Mouse (Mus musculus) embryonic facial prominence, embryonic 11.5 days (tissue): ENCODE measurements at regions not wholly inside any gene's neighbourhood (a gene's known extent, or its start where the extent isn't known, plus 50 kb on each side); places are given as distances from the start of the nearest gene placed in this dataset.

Experiments used
- ATAC-seq: fragments of 200-750 bp; cut with Nextera tagmentation; replicated peaks from 2 replicates; pipeline ENCODE4 v1.8.0; 2017; ENCODE audit warnings: low read depth; ENCODE audit not compliant: insufficient number of reproducible peaks, low FRiP score, low TSS enrichment
- DNase-seq: peaks from one replicate; pipeline ENCODE4 v3.0.0-alpha.2; 2015; ENCODE audit warnings: low spot score
- H3K27ac ChIP-seq: fragments of 300-500 bp; sonication (generic); replicated peaks from 2 replicates; pipeline ENCODE4 v1.5.1; 2014; ENCODE audit warnings: mild to moderate bottlenecking, low read depth, low read length, control low read depth
- H3K27me3 ChIP-seq: fragments of 300-500 bp; sonication (generic); 2 replicates; pipeline ENCODE4 v1.6.1; 2014; ENCODE audit warnings: mild to moderate bottlenecking, low read length, moderate library complexity, mixed read lengths; ENCODE audit not compliant: control insufficient read depth, insufficient read depth
- H3K36me3 ChIP-seq: fragments of 300-500 bp; sonication (generic); replicated peaks from 2 replicates; pipeline ENCODE4 v1.6.1; 2014; ENCODE audit warnings: low read depth, mild to moderate bottlenecking, low read length, moderate library complexity, mixed read lengths; ENCODE audit not compliant: control insufficient read depth, insufficient read depth
- H3K4me1 ChIP-seq: fragments of 300-500 bp; sonication (generic); 2 replicates; pipeline ENCODE4 v1.6.1; 2014; ENCODE audit warnings: low read length, mixed read lengths; ENCODE audit not compliant: control insufficient read depth, insufficient read depth
- H3K4me2 ChIP-seq: fragments of 300-500 bp; sonication (generic); 2 replicates; pipeline ENCODE4 v1.6.1; 2014; ENCODE audit warnings: low read depth, mild to moderate bottlenecking, control low read depth, low read length, moderate library complexity
- H3K4me3 ChIP-seq: fragments of 300-500 bp; sonication (generic); 2 replicates; pipeline ENCODE4 v1.5.1; 2014; ENCODE audit warnings: low read depth, low read length, control low read depth
- H3K9ac ChIP-seq: fragments of 300-500 bp; sonication (generic); replicated peaks from 2 replicates; pipeline ENCODE4 v1.6.1; 2014; ENCODE audit warnings: mild to moderate bottlenecking, control low read depth, low read length
- H3K9me3 ChIP-seq: fragments of 300-500 bp; sonication (generic); replicated peaks from 2 replicates; pipeline ENCODE4 v1.6.1; 2016; ENCODE audit warnings: mild to moderate bottlenecking, low read length, inconsistent platforms, mixed read lengths; ENCODE audit not compliant: control insufficient read depth
- WGBS: fragments of 180-500 bp; shearing (Covaris S2); extraction: QIAGEN DNeasy Blood & Tissue Kit; methylation state at CpG from one replicate; pipeline ENCODE4 v1.1.7; 2014; 5-methylcytosine and 5-hydroxymethylcytosine counted together

GRCm38 (mm10) chr16:76232680-76233079 is 140.9 kb downstream of the Nrip1 start:
- Histone ChIP-seq H3K4me1 (no peaks in the 10 kb centered on the region), H3K36me3 (no peaks in the 10 kb centered on the region), H3K4me3 (no peak overlapping the region), H3K9ac (no peak overlapping the region), H3K4me2 (no peak overlapping the region), H3K27me3 (no peaks in the 10 kb centered on the region), H3K27ac (no peak overlapping the region), H3K9me3 (no peaks in the 10 kb centered on the region)
- DNase-seq, result no peak
- 79% methylated on average over 4 of the region's 4 CpGs for WGBS
- ATAC-seq, result no peak

DNA sequence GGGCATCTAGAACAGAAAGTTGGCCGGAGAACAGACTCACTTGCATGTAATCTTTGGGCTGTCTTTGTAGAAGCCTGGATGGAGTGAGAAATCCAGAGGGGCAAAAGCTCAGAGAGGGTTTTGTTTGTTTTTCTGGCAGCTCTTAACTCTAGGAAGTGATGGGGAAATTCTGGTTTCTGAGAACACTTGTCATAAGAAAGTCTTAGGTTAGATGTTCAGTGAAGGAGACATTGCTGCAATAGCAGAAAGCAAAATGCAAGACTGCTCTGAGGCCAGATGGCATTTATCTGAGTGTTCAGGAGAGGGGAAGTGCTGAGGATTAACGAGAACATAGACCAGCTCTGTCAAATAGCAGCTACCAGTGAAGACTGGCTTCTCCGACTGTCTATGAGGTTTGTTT is 141.5 kb downstream of the Nrip1 start:
- WGBS, result 48% methylated on average over 3 of the region's 3 CpGs

GRCm38 (mm10) chr16:76230516-76231302 is 142.9 kb downstream of the Nrip1 start:
- ATAC-seq (no peak), DNase-seq (no peak)
- no peak overlapping the region for H3K4me2 ChIP-seq
- H3K36me3 ChIP-seq, result no peaks in the 10 kb centered on the region
- no peak overlapping the region for H3K9ac ChIP-seq
- H3K27ac ChIP-seq, result no peak overlapping the region
- no peaks in the 10 kb centered on the region for H3K27me3 ChIP-seq
- no peaks in the 10 kb centered on the region for H3K9me3 ChIP-seq
- WGBS, result 91% methylated on average over 4 of the region's 4 CpGs
- no peaks in the 10 kb centered on the region for H3K4me1 ChIP-seq
- no peak overlapping the region for H3K4me3 ChIP-seq

More for the DNA sequence above, 141.5 kb downstream of the Nrip1 start:
- Histone ChIP-seq H3K36me3 (no peaks in the 10 kb centered on the region), H3K9ac (no peak overlapping the region), H3K27ac (no peak overlapping the region), H3K9me3 (no peaks in the 10 kb centered on the region), H3K4me1 (no peaks in the 10 kb centered on the region), H3K4me2 (no peak overlapping the region), H3K27me3 (no peaks in the 10 kb centered on the region), H3K4me3 (no peak overlapping the region)
- DNase-seq (no peak), ATAC-seq (no peak)

DNA sequence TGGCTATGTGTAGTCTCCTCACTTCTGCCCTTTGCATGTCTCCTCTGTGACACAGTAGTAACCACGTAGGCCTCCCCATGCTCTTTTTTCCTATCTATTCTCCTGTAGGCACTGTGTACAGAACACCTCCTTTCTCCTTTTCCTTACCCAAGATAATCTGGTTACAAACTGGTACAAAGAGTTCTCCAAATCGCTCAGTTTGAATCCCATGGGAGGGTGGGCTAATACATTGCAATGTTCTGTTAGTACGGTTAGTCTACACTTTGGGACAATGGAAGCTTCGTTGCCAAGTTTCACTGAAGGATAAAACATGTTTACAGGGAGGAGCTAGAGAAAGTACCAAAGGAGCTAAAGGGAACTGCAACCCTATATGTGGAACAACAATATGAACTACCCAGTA is 145.2 kb downstream of the Nrip1 start:
- Histone ChIP-seq H3K9ac (no peak overlapping the region), H3K27me3 (no peaks in the 10 kb centered on the region), H3K4me1 (no peaks in the 10 kb centered on the region), H3K9me3 (no peaks in the 10 kb centered on the region), H3K36me3 (no peaks in the 10 kb centered on the region), H3K4me2 (no peak overlapping the region), H3K27ac (no peak overlapping the region), H3K4me3 (no peak overlapping the region)
- 85% methylated on average over 4 of the region's 4 CpGs for WGBS
- DNase-seq (no peak), ATAC-seq (no peak)

DNA sequence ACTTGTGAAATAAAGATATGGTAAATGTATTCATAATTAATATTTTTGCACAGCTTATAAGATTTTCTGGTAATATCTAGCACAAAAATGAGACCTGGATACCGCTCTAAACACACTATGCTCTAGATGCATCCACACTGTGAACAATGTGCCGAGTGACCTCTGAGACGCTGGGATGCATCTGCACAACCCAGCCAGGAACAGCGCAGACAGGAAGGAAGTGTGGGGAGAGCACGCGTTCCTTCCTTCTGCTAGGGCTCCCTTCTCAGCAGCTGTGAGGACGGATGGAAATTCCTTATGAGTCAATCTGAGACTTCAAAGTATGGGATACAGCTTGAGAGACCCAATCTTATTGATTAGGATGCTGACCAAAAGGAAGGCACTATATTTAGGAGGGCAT is 147.2 kb downstream of the Nrip1 start:
- Histone ChIP-seq H3K9me3 (no peaks in the 10 kb centered on the region), H3K27ac (no peak overlapping the region), H3K4me2 (no peak overlapping the region), H3K9ac (no peak overlapping the region), H3K36me3 (no peaks in the 10 kb centered on the region), H3K4me1 (no peaks in the 10 kb centered on the region), H3K27me3 (no peaks in the 10 kb centered on the region), H3K4me3 (no peak overlapping the region)
- ATAC-seq (no peak), DNase-seq (no peak)
- WGBS, result 56% methylated on average over 7 of the region's 7 CpGs

- Histone ChIP-seq H3K4me1 (no peaks in the 10 kb centered on the region), H3K27ac (no peak overlapping the region), H3K27me3 (no peaks in the 10 kb centered on the region), H3K36me3 (no peaks in the 10 kb centered on the region), H3K4me3 (no peak overlapping the region), H3K9me3 (no peaks in the 10 kb centered on the region), H3K9ac (no peak overlapping the region), H3K4me2 (no peak overlapping the region)
- ATAC-seq (no peak), DNase-seq (no peak)
- whole genome bisulfite sequencing, result 52% methylated on average over 12 of the region's 12 CpGs
Measured at GRCm38 (mm10) chr16:76225587-76226226, 147.9 kb downstream of the Nrip1 start.

DNA sequence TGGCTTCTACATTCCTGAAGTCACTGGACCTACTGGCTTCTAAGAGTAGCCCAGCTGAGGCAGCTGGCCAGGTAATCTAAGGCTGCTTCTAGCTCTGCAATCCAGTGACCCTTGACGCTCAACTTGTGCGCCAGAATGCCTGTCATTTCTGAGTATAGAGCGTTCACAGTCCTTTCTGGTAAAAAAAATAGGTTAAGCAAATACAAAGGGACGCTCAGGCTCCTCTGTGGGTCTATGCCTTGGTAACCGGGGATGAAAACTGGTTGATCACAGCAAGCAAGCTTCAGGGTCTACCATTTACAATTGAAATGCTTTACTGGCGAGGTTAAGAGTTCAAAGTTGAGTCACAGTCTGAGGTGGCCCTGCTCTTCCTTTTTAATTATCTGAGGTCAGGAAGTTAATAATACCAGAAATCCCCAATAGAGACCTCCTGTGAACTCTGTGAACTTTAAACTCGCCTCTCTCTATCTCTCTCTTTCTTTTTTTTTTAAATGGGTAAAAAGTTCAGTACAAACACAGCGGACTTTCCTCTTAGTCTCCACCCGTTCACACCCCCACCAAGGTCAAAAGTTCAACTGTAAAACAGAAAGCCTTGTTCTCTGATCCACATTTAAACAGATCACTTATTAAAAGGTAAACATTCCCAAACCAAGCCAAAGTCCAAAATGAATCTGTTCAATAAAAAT is 148.6 kb downstream of the Nrip1 start:
- no peak overlapping the region for H3K9ac ChIP-seq
- H3K27ac ChIP-seq, result no peak overlapping the region
- no peak overlapping the region for H3K4me3 ChIP-seq
- 12% methylated on average over 9 of the region's 9 CpGs for WGBS
- no peaks in the 10 kb centered on the region for H3K27me3 ChIP-seq
- DNase-seq (peak; percentile 40), ATAC-seq (0 out of 2 replicates have a peak, but pooled peaks have one; percentile 44)
- H3K4me1 ChIP-seq, result no peaks in the 10 kb centered on the region
- H3K4me2 ChIP-seq, result no peak overlapping the region
- H3K36me3 ChIP-seq, result no peaks in the 10 kb centered on the region
- no peaks in the 10 kb centered on the region for H3K9me3 ChIP-seq

- no peak overlapping the region for H3K27ac ChIP-seq
- no peaks in the 10 kb centered on the region for H3K9me3 ChIP-seq
- H3K27me3 ChIP-seq, result no peaks in the 10 kb centered on the region
- DNase-seq (no peak), ATAC-seq (0 out of 2 replicates have a peak, but pooled peaks have one; percentile 52)
- H3K4me3 ChIP-seq, result no peak overlapping the region
- no peaks in the 10 kb centered on the region for H3K4me1 ChIP-seq
- no peaks in the 10 kb centered on the region for H3K36me3 ChIP-seq
- WGBS, result 87% methylated on average over 4 of the region's 4 CpGs
- H3K9ac ChIP-seq, result no peak overlapping the region
- no peak overlapping the region for H3K4me2 ChIP-seq
Measured at GRCm38 (mm10) chr16:76223716-76224115, 149.9 kb downstream of the Nrip1 start.
